Mouse (Mus musculus): Measurements from ENCODE around the gene Sumf1.

The Sumf1 gene

DNA sequence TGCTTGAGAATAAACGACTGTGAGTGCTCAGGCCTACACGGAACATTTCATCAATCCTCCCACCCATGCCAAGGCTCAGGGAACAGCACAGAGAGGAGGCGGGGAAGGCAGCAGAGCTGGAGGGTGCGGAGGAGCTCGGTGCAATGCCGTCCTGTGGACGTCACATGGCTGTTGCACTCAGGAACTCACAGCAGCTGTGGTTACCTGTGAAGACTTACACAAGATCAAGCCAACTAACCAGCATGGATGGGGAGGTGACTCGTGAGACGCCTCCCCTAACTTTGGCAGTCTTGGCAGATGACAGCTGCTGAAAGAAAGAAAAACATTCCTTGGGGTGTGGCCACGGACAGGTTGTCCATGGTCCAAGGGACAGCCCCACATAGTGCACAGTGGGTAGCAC lies 110.8 kb downstream of the Sumf1 start:
- DNase-seq, result no peak

- no peak for DNase-seq
These were observed 111.5 kb downstream of the Sumf1 start for GRCm38 (mm10) chr6:108073931-108074330.

- DNase-seq, result no peak
These were observed 112.3 kb downstream of the Sumf1 start for GRCm38 (mm10) chr6:108073071-108073470.

DNA sequence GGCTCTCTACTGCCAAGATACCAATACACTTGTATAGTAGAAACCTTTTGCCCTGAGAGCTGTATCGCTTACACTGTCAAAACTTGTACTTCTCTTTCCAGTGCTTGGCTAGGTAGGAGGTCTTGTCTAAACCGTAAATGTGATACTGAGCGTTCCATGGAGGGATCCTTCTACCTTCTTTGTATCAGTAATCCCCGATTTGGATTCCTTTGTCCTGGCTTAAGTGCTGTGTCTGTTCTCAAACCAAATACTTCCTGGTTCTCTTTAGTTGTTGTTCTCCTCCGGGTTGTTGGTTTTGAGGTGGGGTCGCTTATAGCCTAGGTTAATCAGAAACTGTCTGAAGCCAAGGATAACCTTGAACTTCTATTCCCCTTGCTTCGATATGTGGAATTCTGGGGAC lies 114.4 kb downstream of the Sumf1 start:
- no peak for DNase-seq

- peak; percentile 75 for DNase-seq
These were observed 119.8 kb downstream of the Sumf1 start for GRCm38 (mm10) chr6:108065583-108065982.

DNA sequence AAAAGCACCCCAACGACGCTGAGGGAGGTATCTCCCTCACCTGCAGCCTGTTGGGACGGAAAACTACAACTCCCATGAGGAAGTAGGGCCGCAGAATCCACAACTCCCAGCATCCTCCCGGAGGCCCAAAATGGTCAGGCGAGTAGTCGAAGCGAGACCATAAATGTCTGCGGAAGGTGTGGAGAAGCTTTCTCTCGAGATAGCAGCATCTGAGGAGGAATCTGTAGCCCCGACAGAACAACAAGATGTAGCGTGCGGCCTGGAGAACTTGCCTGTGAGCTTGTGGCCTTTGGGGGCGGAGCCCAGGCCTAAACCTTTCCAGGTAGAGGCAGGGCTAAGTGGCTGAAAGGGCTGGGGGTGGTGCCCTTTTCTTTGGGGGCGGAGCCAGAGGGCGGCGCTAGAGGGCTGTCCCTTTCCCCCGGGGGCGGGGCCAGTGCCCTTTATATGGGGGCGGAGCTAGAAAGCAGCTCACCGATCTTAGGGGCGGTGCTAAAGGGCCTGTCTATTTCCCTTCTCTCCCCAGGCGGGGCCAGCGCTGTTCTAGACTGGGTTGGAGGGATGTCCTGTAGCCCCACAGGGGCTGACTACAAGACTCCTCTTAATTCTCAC lies 120.4 kb downstream of the Sumf1 start, which contains the start of gene Setmar:
TSS of gene Setmar (plus strand) at position 128 of the 609 bp plus-strand sequence.
- peak; percentile 98 for DNase-seq

- DNase-seq, result no peak
These were observed 124.3 kb downstream of the Sumf1 start for GRCm38 (mm10) chr6:108061121-108061520.

DNA sequence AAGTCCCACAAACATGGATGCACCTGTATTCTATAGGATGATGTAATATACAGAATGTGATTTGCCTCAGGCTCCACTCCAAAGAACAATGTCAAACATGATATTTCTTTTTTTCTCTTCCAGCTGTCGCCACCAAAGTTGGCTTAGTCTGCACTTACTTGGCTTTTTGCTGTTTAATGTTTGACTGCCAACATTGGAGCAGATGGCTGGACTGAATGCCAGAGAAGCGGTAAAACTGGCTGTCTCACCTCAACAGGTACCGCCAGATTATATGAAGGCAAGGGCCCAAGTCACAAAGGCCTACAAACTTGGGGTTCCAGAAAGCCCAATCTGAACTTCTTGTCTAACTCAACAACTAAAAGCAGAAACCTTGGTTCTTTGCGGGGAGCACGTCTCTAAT lies 127.3 kb downstream of the Sumf1 start:
- DNase-seq, result no peak

- no peak for DNase-seq
These were observed 128.0 kb downstream of the Sumf1 start for GRCm38 (mm10) chr6:108057353-108057752.

Measured in liver (tissue).